Mouse (Mus musculus) gastrocnemius, postnatal 10 days (tissue): Measurements from ENCODE around the gene Mup16. TPM values are rescaled to one million over a fixed set of nuclear protein-coding genes. Genes with fewer than 3 reads are reported as not detected.
"Not testable (repeated sequence)": the region's sequence is repeated elsewhere in the genome, so short reads cannot be mapped to it uniquely, and the experiment has no call there.

ENCODE experiments used
- DNase-seq: peaks from one replicate; pipeline ENCODE4 v3.0.0; 2021; ENCODE audit warnings: mixed read lengths
- long read RNA-seq, 2 experiments: library from polyadenylated mRNA; stranded (forward); transcript quantifications; one replicate each; pipeline ENCODE4 v2.0.0; 2021
- total RNA-seq, 2 experiments: library from RNA; stranded (reverse); gene quantifications; 2 replicates each; pipeline ENCODE4 v1.2.3; 2021

Gene Mup16
- total RNA-seq = not detected
- long read RNA-seq, experiment 1 = 0 reads
- long read RNA-seq, experiment 2 = 0 reads

GRCm38 (mm10) chr4:61519431-61519830 is at the start of gene Mup16:
Gene Mup16, minus strand, starts transcription at chr4:61519531.
- DNase-seq = not testable (repeated sequence)

DNA sequence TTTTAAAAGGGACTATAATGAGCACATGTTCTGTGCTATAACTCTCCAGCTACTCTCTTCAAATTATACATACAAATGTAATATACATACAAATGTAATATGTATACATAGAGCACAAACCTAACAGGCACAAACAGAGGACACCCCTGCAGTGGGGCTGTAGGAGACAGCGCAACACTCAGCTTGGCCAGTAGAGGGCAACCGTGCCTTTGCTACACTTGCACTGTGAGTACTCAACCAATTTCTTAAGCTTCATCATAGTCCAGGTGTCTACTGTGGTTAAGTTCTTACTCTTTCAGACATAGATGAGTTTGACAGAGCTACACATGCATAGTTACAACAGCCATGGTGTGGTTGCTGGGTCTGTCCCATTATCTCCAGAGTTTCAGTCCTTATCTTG is 36.6 kb upstream of the Mup16 start:
- not testable (repeated sequence) for DNase-seq

Other genes with a start within 250 kb of the Mup16 start
- not detected for gene Mup14, start 215.5 kb downstream of the Mup16 start, total RNA-seq
- not detected for gene Mup15, start 79.8 kb downstream of the Mup16 start, total RNA-seq
- gene Mup17, start 76.3 kb upstream of the Mup16 start, total RNA-seq = not detected
- gene Mup18, start 154.6 kb upstream of the Mup16 start, total RNA-seq = not detected